Mouse (Mus musculus): ENCODE results near the gene B230219D22Rik.
"Not testable (repeated sequence)": the region's sequence is repeated elsewhere in the genome, so short reads cannot be mapped to it uniquely, and the experiment has no call there.

Gene B230219D22Rik

GRCm38 (mm10) chr13:55692535-55693242 is at the start of gene B230219D22Rik:
Gene B230219D22Rik, plus strand, starts transcription at chr13:55693124.
- DNase-seq: peak; percentile 90 to 94

DNA sequence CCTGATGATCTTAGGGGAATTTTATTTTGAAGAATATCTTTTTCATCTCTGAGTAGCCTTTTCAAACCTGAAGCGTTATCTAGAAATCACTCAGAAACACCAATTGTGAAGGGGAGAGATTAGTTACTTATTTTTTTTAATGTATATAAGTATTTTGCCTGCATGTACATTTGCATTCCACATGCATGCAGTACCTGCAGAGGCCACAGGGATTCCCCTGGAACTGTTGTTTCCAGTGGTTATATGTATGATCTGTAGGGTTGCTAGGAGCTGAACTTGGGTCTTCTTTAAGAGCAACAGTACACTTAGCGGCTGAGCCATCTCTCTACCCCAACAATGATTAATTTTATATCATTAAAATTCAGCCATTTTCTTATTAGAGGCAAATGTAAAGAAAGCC is 48.4 kb upstream of the B230219D22Rik start:
- peak in 1 of 2 experiments; percentile 37 for DNase-seq

GRCm38 (mm10) chr13:55650098-55650497 is 42.8 kb upstream of the B230219D22Rik start:
- DNase-seq: peak in 1 of 2 experiments; percentile 24

DNA sequence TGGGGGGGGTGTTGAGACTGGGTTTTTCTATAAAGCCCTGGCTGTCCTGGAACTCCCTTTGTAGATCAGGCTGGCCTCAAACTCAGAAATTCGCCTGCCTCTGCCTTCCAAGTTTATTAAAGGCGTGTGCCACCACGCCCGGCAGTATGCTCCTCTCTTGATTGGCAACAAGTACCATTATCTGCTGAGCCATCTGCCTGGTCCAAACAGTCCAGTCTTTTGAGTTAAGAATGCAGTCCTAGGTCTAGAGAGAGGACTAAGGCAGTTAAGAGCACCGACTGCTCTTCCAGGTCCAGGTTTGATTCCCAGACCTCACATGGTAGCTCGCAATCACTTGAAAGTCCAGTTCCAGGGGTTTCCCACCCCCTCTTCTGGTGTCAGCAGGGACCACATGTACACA is 41.9 kb upstream of the B230219D22Rik start:
- DNase-seq: no peak

DNA sequence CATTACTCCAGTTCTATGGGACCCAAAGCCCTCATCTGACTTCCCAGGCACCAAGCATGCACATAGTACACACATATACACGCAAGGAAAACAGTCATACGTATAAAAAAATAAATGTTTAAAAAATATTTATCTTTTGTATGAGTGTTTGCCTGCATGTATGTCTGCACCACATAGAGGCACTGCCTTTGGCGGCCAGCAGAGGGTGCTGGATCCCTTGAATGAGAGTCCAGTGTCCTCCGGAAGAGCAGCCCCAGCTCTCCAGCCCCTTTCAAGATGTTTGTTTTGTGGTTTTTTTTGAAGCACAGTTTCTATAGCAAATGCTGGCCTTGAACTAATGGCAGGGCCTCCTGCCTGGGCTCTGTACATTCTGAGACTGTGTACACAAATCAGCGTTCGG is 24.4 kb upstream of the B230219D22Rik start:
- peak; percentile 52 to 81 for DNase-seq

DNA sequence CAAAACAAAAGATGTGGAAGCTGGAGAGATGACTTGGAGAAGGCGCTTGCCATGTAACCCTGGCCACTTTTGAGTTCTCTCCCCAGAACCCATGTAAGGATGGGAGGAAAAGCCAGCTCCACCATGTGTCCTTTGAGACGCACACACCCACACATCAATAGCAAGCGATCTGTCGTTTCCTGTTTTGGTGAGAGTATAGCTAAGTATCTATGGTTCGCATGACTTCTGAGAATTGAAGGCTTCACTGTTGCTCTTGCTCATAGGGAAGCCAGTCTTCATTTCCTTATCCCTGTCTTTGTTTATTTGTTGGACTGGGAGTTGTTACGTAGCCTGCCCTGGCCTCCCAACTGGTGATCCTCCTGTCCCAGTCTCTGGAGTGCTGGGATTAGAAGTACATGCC is 20.2 kb upstream of the B230219D22Rik start:
- no peak for DNase-seq

DNA sequence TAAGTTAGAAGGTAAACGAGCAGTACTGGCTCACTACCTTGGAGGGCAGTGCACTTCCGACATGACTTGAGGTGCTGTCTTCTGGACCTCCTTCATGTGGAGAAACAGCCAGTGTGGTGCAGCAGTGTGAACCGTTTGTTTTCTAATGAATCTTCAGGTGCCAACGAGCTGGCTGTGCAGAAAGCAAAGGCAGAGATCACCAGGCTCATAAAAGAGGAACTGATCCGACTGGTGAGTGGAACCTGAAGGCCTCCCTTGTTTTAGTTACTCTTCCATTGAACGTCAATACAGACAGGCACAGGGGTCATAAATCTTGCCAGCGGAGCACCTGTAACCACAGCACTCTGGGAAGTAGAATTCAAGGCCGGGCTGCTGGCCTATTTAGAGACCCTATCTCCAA is 15.6 kb upstream of the B230219D22Rik start:
- no peak for DNase-seq

GRCm38 (mm10) chr13:55682201-55682600 is 10.7 kb upstream of the B230219D22Rik start:
- DNase-seq: peak; percentile 61 to 74

DNA sequence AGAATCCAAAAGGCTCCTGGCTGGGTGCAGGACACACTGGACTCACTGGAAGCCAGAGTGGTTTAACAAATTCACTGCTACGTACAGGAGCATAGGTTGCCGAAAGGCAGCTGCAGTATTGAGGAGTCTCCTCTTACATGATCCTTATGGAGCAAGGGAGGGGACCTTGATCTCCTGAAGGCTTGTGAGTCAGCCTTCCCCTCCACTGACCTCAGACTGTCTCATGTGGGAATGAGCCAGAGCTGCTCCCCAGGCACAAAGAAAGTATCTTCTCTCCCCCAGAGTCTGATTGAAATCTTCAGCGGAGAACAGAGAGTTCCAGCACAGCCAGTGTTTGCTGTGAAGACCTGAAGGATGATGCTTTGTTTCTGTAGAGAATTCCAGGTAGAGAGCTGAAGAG is 9.3 kb upstream of the B230219D22Rik start:
- DNase-seq: no peak

DNA sequence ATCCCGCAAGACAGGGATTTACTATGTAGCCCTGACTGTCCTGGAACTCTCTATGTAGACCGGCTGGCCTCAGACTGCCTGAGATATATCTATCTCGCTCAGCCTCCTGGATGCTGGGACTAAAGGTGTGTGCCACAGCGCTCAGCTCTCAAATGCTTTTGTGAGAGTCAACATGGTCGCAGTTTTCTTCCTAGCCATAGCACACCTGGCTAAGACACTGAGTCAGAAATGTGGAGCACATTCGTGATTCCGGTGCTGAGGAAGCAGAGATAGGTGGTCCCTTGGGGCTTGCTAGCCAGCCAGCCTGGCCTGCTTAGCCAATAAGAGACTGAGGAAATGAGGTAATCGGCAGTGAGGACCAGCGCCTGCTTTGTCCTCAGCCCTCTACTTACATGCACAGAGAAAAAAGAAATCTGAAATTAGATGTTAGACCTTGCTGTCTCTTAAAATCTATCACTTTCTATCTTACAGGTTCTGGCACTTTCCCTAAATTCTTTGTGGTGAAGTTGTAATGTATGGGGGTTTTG is 6.8 kb upstream of the B230219D22Rik start:
- no peak for DNase-seq

DNA sequence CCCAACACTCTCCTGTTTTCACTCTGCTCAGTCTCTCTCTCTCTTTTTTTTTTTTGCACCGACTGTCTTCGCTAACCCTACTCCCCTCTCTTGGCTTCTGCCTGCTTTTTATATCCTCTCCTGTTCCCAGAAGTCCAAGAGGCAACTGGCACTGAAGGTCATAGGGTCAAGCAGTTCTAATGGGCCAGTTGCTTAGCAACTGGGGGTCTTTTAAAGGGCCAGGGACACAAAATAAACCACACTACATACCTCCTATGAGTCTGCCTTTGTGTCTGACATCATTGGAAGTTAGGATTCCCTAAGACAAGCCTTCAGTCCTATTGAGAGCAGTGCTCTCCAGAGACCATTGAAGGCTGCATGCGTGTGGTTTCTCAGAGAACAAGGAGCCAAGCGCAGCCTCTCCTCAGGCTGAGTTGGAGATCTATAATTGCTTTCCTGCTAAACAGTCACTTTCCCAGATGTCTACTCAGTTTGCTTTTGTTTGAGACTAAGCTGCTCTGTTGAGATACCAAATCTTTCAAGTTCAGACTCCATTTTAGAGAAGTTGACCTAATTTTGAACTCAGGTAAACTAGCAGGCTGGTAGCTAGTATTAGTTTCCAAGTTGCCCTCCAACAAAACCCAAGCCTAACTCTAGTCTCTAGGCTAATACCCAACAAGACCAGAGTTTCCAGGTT is 4.9 kb upstream of the B230219D22Rik start:
- no peak for DNase-seq

DNA sequence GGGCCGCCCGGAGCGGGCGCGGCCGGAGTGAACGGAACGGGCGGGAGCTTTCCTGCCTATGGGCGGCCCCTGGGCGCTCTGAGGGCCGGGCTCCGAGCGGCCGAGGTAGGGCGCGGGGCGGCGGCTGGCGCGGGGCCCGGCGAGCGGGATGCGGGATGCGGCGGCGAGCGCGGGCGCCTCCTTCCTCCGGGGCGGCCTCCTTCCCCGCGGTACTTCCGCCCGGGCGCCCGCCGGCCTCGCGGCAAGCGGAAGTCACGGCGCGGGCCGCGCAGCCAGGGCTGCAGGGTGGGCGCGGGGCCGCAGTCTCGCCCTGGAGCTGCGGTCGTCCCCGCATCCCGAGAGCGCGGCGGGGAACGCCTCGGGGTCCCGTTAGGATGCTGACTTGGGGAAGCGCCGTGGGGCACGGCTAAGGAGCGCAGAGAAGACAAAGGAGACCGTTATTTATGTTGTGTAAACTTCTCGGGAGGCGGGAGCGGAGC is 358 bp downstream of the B230219D22Rik start:
- peak; percentile 25 to 69 for DNase-seq

- peak in 1 of 2 experiments; percentile 13 for DNase-seq
Measured at GRCm38 (mm10) chr13:55694110-55694509, 1.2 kb downstream of the B230219D22Rik start.

GRCm38 (mm10) chr13:55695989-55696388 is 3.1 kb downstream of the B230219D22Rik start:
- DNase-seq: not testable (repeated sequence)

- DNase-seq: no peak
Measured at GRCm38 (mm10) chr13:55704301-55704700, 11.4 kb downstream of the B230219D22Rik start.

- no peak for DNase-seq
Measured at GRCm38 (mm10) chr13:55712846-55713245, 19.9 kb downstream of the B230219D22Rik start.

DNA sequence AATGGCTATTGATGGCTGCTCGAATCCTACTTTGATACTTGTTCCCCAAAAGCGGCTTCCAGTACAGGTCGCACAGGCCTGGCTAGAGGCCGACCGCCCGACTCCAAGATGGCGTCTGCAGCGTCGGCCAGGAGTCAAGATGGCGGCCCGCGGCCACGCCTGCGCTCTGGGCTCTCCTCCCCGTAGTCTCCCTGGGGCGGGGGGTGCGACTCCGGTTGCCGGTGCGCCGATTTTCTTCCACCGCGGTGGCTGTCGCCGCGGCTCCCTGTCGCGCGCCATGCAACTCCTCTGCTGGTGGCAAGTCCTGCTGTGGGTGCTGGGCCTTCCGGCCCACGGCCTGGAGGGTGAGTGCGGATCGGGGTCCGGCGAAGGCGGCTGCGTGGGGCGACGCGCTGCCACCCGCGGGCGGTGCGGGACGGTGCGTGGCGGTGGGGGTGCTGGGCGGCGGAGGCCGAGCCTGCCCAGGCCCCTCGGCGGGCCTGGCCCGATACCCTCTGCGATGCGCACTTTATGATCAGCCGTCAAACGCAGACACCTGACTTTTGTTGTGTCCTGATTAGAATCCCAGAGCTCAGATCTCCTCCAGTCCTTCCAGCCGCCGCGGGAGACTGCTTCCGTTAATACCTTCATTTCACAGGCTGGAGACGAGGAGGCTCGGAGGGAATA is 21.7 kb downstream of the B230219D22Rik start, which contains the start of gene Txndc15:
Gene Txndc15 (plus strand): TSS at position 150 of the 666 bp plus-strand sequence.
- DNase-seq: peak; percentile 86 to 92

DNA sequence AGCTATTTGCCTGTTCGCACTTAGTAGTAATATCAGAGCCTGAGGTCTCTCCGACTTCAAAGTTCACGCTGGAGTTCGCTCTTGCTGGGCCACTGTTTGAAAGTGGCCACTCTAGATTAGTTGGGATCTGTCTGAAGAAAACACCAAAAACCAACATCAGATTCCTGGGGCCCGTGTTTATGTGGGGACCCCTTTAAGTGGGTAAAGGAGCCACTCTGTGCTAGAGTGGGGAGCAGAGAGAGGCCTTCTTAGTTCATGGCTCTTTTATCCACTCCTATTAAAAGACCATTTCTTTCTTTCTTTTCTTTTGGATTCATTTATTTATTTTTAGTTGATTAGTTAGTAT is 22.2 kb downstream of the B230219D22Rik start:
- no peak for DNase-seq

- DNase-seq: no peak
Measured at GRCm38 (mm10) chr13:55715908-55716510, 23.1 kb downstream of the B230219D22Rik start.

DNA sequence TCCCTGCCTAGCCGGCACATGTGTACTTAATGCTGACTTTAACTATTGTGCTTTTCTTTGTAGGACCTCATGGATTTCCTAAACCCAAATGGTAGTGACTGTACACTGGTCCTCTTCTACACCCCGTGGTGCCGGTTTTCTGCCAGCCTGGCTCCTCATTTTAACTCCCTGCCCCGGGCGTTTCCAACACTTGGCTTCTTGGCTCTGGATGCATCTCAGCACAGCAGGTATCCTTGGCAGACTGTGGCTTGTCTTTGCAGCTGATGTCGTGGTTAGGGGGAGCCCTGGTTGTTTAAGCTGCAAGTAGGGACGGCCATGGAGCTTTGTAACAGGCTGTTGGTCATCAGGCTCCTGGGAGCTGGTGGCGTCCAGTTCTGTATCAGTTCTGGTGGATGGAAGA is 28.6 kb downstream of the B230219D22Rik start:
- DNase-seq: no peak

DNA sequence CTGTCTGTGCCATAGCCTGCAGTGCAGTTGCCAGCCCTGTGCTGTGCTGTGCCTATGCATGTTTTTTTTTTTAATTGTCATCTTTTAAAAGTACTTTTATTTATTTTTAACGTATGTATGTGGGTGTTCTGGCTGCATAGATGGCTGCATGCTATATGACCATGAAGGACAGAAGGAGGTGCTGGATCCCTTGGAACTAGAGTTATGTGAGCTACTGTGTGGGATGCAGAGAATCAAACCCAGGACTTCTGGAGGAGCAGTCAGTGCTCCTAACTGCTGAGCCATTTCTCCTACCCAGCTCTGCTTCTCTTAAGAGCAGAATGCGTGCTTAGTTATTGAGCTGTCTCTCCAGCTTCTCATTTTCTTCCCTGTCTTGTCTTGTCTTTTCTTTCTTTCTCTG is 29.1 kb downstream of the B230219D22Rik start:
- no peak for DNase-seq

DNA sequence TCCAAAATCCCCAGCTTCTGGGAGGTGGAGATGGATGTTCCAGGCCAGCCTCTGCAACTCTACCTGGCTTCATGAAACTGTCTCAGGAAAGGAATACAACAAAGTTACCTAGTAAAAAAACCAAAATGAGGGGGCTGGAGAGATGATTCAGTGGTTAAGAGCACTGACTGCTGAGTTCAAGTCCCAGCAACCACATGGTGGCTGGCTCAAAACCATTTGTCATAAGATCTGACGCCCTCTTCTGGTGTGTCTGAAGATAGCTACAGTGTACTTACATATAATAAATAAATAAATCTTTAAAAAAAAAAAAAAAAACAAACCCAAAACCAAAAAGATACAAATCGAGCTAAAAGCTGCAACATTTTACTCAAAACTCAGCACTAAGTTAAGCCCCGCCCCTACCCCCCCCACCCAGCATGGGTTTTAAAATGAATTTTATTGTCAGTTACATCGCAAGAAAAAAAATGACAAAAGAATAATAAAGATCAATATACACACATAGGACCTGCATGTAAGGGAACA is 33.7 kb downstream of the B230219D22Rik start:
- no peak for DNase-seq
